Mouse (Mus musculus): ENCODE data around the gene Srxn1.
A peak's percentile ranks its signal among the peaks of the same experiment; 100 is the strongest.

Srxn1 gene

DNA sequence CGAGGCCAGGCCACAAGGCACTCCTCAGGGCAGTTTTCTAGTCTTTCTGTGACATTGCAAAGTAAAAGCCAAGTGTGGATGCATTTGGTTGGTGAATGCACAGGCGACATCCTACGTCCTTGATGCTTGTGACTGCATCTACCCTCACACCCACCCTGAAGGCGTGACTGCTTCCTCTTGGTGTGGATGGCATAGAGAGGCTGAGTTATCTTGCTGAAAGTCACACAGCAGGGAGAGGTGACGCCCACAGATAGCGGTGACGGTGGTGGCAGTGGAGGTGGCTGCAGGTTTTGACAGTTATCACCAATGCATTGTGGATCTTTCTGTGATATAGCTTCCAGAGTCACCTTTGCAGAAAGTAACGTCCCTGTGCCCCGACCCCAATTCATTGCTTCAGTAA lies 17.6 kb downstream of the Srxn1 start:
- no peak for DNase-seq

GRCm38 (mm10) chr2:152128597-152128996 lies 23.3 kb downstream of the Srxn1 start:
- DNase-seq: no peak

DNA sequence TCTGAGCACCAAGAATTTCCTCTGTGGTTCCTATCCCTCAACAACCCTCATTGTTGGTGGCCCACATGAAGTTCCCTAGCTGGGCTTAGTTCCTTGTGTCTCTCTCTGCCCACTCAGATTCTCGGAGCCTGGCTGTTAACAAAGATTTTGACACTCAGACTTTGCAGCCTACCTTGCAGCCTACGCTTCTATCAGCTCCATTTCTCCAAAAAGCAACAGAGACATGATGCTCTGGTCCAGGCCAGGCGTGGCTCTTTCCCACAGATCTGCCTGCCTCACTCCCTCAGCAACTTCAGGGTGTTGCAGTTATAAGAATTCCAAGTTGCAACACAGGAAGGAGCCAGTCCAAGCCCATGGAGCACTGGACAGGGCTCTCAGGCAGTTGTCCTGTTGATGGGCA lies 24.5 kb downstream of the Srxn1 start:
- DNase-seq: no peak

GRCm38 (mm10) chr2:152132016-152132415 lies 26.7 kb downstream of the Srxn1 start:
- no peak for DNase-seq

- DNase-seq: no peak
These were observed 27.4 kb downstream of the Srxn1 start for GRCm38 (mm10) chr2:152132691-152133090.

GRCm38 (mm10) chr2:152139191-152139987 lies 34.1 kb downstream of the Srxn1 start:
- DNase-seq: peak; percentile 9

GRCm38 (mm10) chr2:152140941-152141340 lies 35.6 kb downstream of the Srxn1 start:
- DNase-seq: peak; percentile 74

DNA sequence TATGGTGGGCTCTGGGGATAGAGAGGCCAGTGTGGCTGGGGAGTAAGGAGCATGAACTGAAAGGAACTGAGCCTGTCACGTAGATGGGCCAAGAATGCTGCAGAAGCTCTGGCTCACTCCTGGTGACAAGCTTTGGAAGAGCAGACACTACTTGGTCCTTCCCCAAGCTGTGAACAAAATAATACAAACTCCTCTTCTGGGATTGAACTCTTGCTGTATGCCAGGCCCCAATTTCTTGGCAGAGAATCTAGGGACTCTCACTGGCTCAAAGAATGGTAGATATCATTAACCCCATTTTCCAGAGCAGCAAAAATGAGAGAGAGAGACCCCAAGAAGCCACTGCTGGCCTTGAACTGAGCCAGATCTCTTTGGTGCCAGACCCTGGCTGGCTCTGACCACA lies 36.2 kb downstream of the Srxn1 start:
- DNase-seq: peak; percentile 88

GRCm38 (mm10) chr2:152142046-152142445 lies 36.7 kb downstream of the Srxn1 start:
- peak; percentile 98 for DNase-seq

DNA sequence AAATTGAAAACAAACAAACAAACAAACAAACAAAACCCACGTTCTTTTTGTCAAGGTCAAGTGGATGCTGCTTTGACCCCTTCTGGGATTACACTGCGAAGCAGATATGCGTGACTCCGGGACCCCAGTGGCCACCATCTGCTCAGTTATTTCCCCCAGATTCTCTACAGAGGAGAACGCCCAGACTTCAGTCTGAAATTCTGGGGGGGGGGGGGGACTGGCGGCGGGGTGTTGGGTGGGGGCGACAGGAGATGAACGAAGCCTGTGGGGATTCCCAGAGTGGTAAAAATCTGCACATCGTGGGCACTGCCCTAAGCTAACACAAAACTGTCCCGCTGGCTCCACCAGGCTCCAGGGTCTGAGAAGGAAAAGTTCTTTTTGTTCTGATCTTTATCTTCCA lies 37.3 kb downstream of the Srxn1 start:
- DNase-seq: peak; percentile 90

- DNase-seq: peak; percentile 99
These were observed 38.2 kb downstream of the Srxn1 start, which contains the start of gene Tcf15 for GRCm38 (mm10) chr2:152143279-152144157. Gene Tcf15 (plus strand): TSS chr2:152143561.

- peak; percentile 89 for DNase-seq
These were observed 38.8 kb downstream of the Srxn1 start for GRCm38 (mm10) chr2:152144158-152144450.

DNA sequence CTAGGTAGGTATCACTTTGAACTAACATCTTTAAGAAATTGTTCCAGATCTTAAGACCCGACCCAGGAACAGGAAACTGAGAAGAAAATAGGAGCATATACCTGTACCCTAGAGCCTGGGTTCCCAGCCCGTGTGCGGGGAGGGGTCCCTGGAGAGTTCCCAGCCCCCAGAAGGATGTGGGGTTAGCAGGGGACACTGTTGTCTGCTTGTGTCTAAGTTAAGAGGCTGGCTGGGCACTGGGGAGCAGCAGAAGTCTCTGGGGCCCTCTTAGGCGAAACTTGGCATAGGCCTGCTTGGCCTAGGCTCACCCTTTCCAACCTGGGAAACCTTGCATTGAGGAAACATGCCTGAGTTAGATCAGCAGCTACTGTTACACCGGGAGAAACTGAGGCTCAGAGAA lies 39.2 kb downstream of the Srxn1 start:
- peak; percentile 91 for DNase-seq

- DNase-seq: peak; percentile 91
These were observed 40.4 kb downstream of the Srxn1 start for GRCm38 (mm10) chr2:152145711-152146110.

DNA sequence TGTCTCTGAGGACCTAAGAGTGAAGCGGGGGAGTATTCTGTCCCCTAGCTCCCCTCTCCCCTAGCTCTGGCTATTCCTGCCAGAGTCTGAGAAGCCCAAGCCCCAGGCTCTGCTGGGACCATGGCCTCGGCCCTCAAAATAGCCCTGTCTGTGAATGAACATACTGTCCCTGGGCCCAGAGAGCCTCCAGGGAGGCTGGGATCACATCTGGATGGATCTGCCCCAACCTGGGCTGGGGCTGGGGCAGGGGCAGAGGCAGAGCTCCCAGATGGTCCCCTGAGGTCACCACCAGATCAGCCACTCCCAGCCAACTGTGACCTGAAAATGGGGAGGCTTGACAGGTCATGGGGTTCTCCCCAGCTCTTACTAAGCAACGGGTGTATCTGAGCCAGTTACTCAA lies 41.8 kb downstream of the Srxn1 start:
- peak; percentile 97 for DNase-seq

- peak; percentile 90 for DNase-seq
These were observed 43.4 kb downstream of the Srxn1 start for GRCm38 (mm10) chr2:152148675-152149074.

DNA sequence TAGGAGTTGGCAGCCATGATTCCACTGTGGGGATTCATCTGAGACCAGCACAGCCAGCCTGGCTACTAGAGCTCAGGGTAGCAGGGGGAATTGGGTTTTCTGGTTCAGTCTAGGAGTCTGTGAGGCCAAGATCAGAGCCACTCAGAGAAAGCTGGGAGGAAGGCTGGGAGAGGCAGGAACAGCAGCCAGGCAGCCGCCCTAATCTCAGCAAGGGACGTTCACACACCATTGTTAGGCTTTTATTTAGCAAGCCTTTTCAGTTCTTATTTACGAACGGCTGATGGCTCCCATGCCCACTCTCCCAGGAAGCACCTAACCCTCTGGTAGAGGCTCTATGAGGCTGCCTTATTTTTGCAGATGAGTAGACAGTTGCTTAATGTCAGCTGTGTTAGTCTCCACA lies 44.6 kb downstream of the Srxn1 start:
- DNase-seq: peak; percentile 90

DNA sequence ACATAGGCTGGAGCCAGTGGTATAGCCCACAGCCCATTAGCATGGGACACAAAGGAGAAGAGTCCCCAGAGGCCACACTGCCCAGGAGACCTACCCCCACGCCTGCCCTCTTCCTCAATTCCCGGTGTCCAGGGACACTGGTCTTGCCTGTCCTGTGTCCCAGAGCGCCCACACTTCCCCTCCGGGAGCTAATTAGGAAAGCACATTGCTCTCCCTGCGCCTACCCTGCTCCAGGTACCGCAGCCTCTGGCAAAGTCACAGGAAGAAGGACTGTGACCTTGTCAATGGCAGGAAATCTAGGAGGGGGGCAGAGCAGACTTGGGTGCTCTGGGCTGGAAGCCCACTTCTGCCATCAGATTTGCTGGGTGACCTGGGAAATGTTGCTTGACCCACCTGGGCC lies 45.1 kb downstream of the Srxn1 start:
- peak; percentile 99 for DNase-seq

DNA sequence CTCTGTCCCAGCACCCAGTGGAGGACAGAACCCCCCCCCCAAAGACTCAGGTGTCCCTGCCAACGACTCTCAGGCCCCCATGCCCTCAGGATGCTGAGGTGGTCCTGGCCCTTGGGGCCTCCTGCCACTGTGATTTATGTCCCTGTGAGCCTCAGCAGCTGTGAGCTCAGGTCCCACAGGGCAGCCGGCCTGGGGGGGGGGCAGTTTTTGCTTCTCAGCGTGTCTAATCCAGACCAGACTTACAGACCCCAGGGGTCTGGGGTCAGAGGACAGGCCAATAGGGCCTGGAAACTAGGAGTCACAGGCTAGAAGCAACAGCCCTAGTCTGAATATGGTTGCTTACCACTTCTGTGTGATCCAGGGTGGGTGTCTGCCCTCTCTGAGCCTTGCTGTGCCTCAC lies 48.0 kb downstream of the Srxn1 start:
- DNase-seq: peak; percentile 87

GRCm38 (mm10) chr2:152155414-152156208 lies 50.3 kb downstream of the Srxn1 start:
- peak; percentile 98 for DNase-seq

- DNase-seq: peak; percentile 83
These were observed 51.2 kb downstream of the Srxn1 start for GRCm38 (mm10) chr2:152156471-152156870.

- peak; percentile 21 for DNase-seq
These were observed 54.2 kb downstream of the Srxn1 start for GRCm38 (mm10) chr2:152159487-152159886.
